Mouse (Mus musculus): ENCODE data around the gene Olfr646. TPM values are rescaled to one million over a fixed set of nuclear protein-coding genes. Genes with fewer than 3 reads are reported as not detected.

Olfr646 gene
- polyA plus RNA-seq, 1 experiment from 2014 or later = not detected

Other genes with a start within 250 kb of the Olfr646 start
- gene Olfr66, start 218.6 kb upstream of the Olfr646 start, polyA plus RNA-seq (2015; fragmentation: Nextera tagmentation; extraction: Ambion mirVana) = not detected in 2 replicates
- gene Olfr64, start 210.4 kb upstream of the Olfr646 start, polyA plus RNA-seq (2015; fragmentation: Nextera tagmentation; extraction: Ambion mirVana) = not detected in 2 replicates
- gene Olfr65, start 201.4 kb upstream of the Olfr646 start, polyA plus RNA-seq (2015; fragmentation: Nextera tagmentation; extraction: Ambion mirVana) = not detected in 2 replicates
- not detected in 2 replicates for gene Olfr631, start 176.0 kb upstream of the Olfr646 start, polyA plus RNA-seq (2015; fragmentation: Nextera tagmentation; extraction: Ambion mirVana)
- gene Olfr632, start 170.5 kb upstream of the Olfr646 start, polyA plus RNA-seq (2015; fragmentation: Nextera tagmentation; extraction: Ambion mirVana) = 0.08 TPM in 1 of 2 replicates, not detected in the other
- not detected in 2 replicates for gene Olfr633, start 160.4 kb upstream of the Olfr646 start, polyA plus RNA-seq (2015; fragmentation: Nextera tagmentation; extraction: Ambion mirVana)
- not detected in 2 replicates for gene Olfr635, start 133.7 kb upstream of the Olfr646 start, polyA plus RNA-seq (2015; fragmentation: Nextera tagmentation; extraction: Ambion mirVana)
- not detected in 2 replicates for gene Olfr638, start 106.1 kb upstream of the Olfr646 start, polyA plus RNA-seq (2015; fragmentation: Nextera tagmentation; extraction: Ambion mirVana)
- not detected in 2 replicates for gene Olfr639, start 87.6 kb upstream of the Olfr646 start, polyA plus RNA-seq (2015; fragmentation: Nextera tagmentation; extraction: Ambion mirVana)
- gene Olfr640, start 79.3 kb upstream of the Olfr646 start, polyA plus RNA-seq (2015; fragmentation: Nextera tagmentation; extraction: Ambion mirVana) = not detected in 2 replicates
- not detected in 2 replicates for gene Olfr641, start 69.4 kb upstream of the Olfr646 start, polyA plus RNA-seq (2015; fragmentation: Nextera tagmentation; extraction: Ambion mirVana)
- gene Olfr642, start 52.2 kb upstream of the Olfr646 start, polyA plus RNA-seq (2015; fragmentation: Nextera tagmentation; extraction: Ambion mirVana) = not detected in 2 replicates
- gene 4930516K23Rik, start 43.4 kb upstream of the Olfr646 start, polyA plus RNA-seq (2015; fragmentation: Nextera tagmentation; extraction: Ambion mirVana) = not detected in 2 replicates
- not detected in 2 replicates for gene Olfr644, start 33.0 kb upstream of the Olfr646 start, polyA plus RNA-seq (2015; fragmentation: Nextera tagmentation; extraction: Ambion mirVana)
- gene Olfr645, start 19.4 kb upstream of the Olfr646 start, polyA plus RNA-seq (2015; fragmentation: Nextera tagmentation; extraction: Ambion mirVana) = not detected in 2 replicates
- not detected in 2 replicates for gene Ubqln5, start 25.0 kb downstream of the Olfr646 start, polyA plus RNA-seq (2015; fragmentation: Nextera tagmentation; extraction: Ambion mirVana)
- gene Olfr643, start 32.5 kb downstream of the Olfr646 start, polyA plus RNA-seq (2015; fragmentation: Nextera tagmentation; extraction: Ambion mirVana) = not detected in 2 replicates
- not detected in 2 replicates for gene Ubqln3, start 38.4 kb downstream of the Olfr646 start, polyA plus RNA-seq (2015; fragmentation: Nextera tagmentation; extraction: Ambion mirVana)
- not detected in 2 replicates for gene Ubqlnl, start 45.7 kb downstream of the Olfr646 start, polyA plus RNA-seq (2015; fragmentation: Nextera tagmentation; extraction: Ambion mirVana)
- gene Olfm5, start 60.0 kb downstream of the Olfr646 start, polyA plus RNA-seq (2015; fragmentation: Nextera tagmentation; extraction: Ambion mirVana) = not detected in 2 replicates
- 0.23 and 0.25 TPM in 2 replicates for gene Olfr648, start 78.5 kb downstream of the Olfr646 start, polyA plus RNA-seq (2015; fragmentation: Nextera tagmentation; extraction: Ambion mirVana)
- not detected in 2 replicates for gene Olfr649, start 91.1 kb downstream of the Olfr646 start, polyA plus RNA-seq (2015; fragmentation: Nextera tagmentation; extraction: Ambion mirVana)
- gene Trim6, start 113.9 kb downstream of the Olfr646 start, polyA plus RNA-seq (2015; fragmentation: Nextera tagmentation; extraction: Ambion mirVana) = 0.47 and 0.83 TPM in 2 replicates
- gene Trim34a, start 139.6 kb downstream of the Olfr646 start, polyA plus RNA-seq (2015; fragmentation: Nextera tagmentation; extraction: Ambion mirVana) = 0.84 TPM in 2 replicates
- 0.08 and 0.14 TPM in 2 replicates for gene Trim5, start 183.2 kb downstream of the Olfr646 start, polyA plus RNA-seq (2015; fragmentation: Nextera tagmentation; extraction: Ambion mirVana)
- gene Trim12a, start 210.6 kb downstream of the Olfr646 start, polyA plus RNA-seq (2015; fragmentation: Nextera tagmentation; extraction: Ambion mirVana) = 2.3 and 3.1 TPM in 2 replicates
- not detected in 2 replicates for gene Trim34b, start 224.6 kb downstream of the Olfr646 start, polyA plus RNA-seq (2015; fragmentation: Nextera tagmentation; extraction: Ambion mirVana)
- 1.2 and 1.4 TPM in 2 replicates for gene Trim12c, start 248.5 kb downstream of the Olfr646 start, polyA plus RNA-seq (2015; fragmentation: Nextera tagmentation; extraction: Ambion mirVana)